10 mouse cellular contexts compared by ENCODE assay signal in the genomic region with DNA sequence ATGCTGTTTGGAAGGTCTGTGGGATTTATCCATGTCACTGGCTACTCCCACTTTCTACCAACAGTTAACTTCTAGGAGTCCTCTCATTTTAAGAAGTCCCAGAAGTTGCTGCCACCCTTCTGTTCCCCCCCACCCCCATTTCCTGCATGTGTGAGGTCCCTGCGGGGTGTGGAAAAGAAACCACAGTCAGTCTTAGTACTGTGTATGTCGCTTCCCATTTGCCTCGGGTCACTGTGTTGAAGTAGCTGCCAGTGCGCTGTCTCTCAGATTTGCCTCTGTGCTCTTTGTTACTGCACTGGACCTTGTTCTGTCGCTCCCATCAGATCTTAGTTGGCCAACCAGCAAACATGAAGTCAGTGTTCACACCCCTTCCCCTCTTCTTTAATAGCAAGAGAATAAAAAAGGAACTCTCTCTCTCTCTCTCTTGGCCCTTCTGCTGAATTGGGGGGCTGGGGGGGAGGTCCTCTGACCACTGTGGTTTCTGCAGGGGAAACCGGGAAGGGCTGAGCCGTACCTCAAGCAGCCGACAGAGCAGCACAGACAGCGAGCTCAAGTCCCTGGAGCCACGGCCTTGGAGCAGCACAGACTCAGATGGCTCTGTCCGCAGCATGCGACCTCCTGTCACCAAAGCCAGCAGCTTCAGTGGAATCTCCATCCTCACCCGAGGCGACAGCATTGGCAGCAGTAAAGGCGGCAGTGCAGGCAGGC. TPM values are rescaled to one million over a fixed set of nuclear protein-coding genes. Genes with fewer than 3 reads are reported as not detected.
DNase-seq lines count a peak whose midpoint lies in the region; TF ChIP-seq lines count a peak whose summit lies in the region.
"Had no signal": no experiment of that assay in that cellular context is flagged by ENCODE, and none has a peak within 500 bp of the region (broad histone marks: within the 10 kb centered on the region; RNA-seq: fewer than 3 reads in every experiment).

No protein-coding gene starts in this region.

- WGBS in thymus, adult 2 months: 3% methylated on average over 15 of the region's 15 CpGs

- H3K36me3 ChIP-seq in thymus, adult 2 months (ENCODE audit: control insufficient read depth, insufficient read depth, low read length): peaks cover 8% of the 10 kb centered on the region

- TF ChIP-seq POLR2A in thymus, adult 2 months (IDR thresholded peaks at IDR 0.05; ENCODE audit: control insufficient read depth, extremely low read depth, insufficient read depth, low read length, poor library complexity): no peak

- no peaks in the 10 kb centered on the region for H3K27me3 ChIP-seq in thymus, adult 2 months (ENCODE audit: control insufficient read depth, insufficient read depth, low read length)

- peak; percentile 12 for DNase-seq in embryo, embryonic 10 days (ENCODE audit: low spot score)
- no peak for DNase-seq in embryo, embryonic 10.5 days (ENCODE audit: low spot score)
- DNase-seq in kidney, postnatal 10 days: peak; percentile 66
- DNase-seq in kidney, adult 11 months: no peak
- peak; percentile 23 for DNase-seq in liver
- DNase-seq in thymus, adult 2 months: peak; percentile 55
- no peak for DNase-seq in cerebellum, adult 18-20 months
- DNase-seq in left cerebral cortex, adult 8-10 months (ENCODE audit: low spot score in 2 of 2): no peak
- DNase-seq: gastrocnemius, postnatal 14 days had no signal

- TF ChIP-seq CTCF in thymus, adult 2 months (IDR thresholded peaks at IDR 0.05; ENCODE audit: borderline replicate concordance, control insufficient read depth, extremely low read depth, insufficient read depth, low read length, poor library complexity): no peak

- H3K4me1 ChIP-seq in thymus, adult 2 months (replicated peaks; ENCODE audit: control insufficient read depth, insufficient read depth, low read length): peaks cover 14% of the 10 kb centered on the region

- H3K27ac ChIP-seq in thymus, adult 2 months (ENCODE audit: control insufficient read depth, insufficient read depth, low read length): no peak overlapping the region

- 0 out of 2 replicates have a peak overlapping the region, but pooled peaks have one; percentile 2 for H3K4me3 ChIP-seq in thymus, adult 2 months (ENCODE audit: control insufficient read depth, insufficient read depth, low read length)

RNA-seq across cellular contexts. Expression of a gene that starts 30.1 kb away (rescaled TPM):
- 2.2 and 3.9 TPM in 2 replicates for polyA plus RNA-seq in thymus, adult 2 months (2012; rRNA removed)
- total RNA-seq in left cerebral cortex, adult 8-10 months (2022): 1 to 10 TPM; 2.3 to 4.5 (median 3.0) TPM

RNA-seq across cellular contexts. Expression of a gene that starts 43.3 kb away (rescaled TPM):
- 6.2 and 13.5 TPM in 2 replicates for polyA plus RNA-seq in thymus, adult 2 months (2012; rRNA removed)
- 1 to 10 TPM; 3.8 to 5.2 (median 4.6) TPM for total RNA-seq in left cerebral cortex, adult 8-10 months (2022)
- total RNA-seq: neutrophil, adult 5-6 weeks had no signal

RNA-seq across cellular contexts. Expression of a gene that starts 50.8 kb away (rescaled TPM):
- polyA plus RNA-seq in thymus, adult 2 months (2012; rRNA removed): 171 and 198 TPM in 2 replicates
- total RNA-seq in left cerebral cortex, adult 8-10 months (2022): 10 to 100 TPM; 24.4 to 33.6 (median 25.7) TPM

Comparison
In these comparisons a context has a peak if more than half of its experiments do, and no peak if none do; other contexts are left out.
1. DNase-seq: peak in embryo, embryonic 10 days (single experiment), kidney, postnatal 10 days (single experiment), liver (single experiment) and thymus, adult 2 months (single experiment); none in embryo, embryonic 10.5 days (single experiment), kidney, adult 11 months (single experiment), cerebellum, adult 18-20 months (0 of 2) and left cerebral cortex, adult 8-10 months (0 of 2).